Mouse (Mus musculus): ENCODE results near the gene Pbld1. TPM values are rescaled to one million over a fixed set of nuclear protein-coding genes. Genes with fewer than 3 reads are reported as not detected.

Gene Pbld1
- polyA plus RNA-seq, 1 experiment, result 4.7 TPM

DNA sequence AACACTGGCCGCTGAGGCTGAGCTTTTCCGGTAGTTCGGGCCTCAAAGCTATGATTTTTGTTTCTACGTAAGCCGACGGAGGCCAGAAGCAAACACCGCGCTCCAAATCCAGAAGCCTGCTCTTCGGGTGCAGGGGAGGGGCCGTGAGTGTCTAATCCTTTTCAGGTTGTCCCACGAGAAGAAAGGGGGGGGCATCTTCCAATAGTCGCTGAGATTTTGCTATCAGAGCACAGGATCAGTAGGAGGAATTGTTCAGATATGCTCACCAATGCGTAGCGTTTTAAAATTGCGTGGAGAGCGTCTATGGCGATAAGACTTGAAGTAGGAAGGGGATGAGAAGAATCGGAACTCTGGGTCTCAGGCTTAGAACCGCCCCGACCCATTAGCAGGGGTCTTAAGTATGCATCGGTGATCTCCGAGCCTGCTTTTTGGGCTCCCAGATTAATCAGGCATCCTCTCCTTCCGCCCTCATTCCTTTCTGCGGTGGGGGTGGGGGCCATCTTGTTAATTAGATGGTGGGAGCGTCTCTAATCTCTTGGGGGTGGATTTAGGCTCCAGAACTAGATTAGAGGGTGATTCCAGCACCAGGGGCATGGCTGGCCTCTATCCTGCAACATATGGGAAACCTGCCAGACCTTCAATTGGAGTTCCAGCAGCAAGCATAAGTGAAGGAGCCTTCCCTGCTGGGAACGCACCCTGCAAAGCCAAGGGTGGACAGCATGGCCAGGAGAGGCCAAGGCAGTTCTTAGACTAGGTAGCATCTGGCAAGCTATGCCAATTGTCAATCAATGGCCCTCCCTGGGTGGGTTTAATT is 30.0 kb downstream of the Pbld1 start:
- H3K36me3 ChIP-seq (ENCODE audit: control insufficient read depth, insufficient read depth, low read length), result no peaks in the 10 kb centered on the region
- peaks cover 2% of the 10 kb centered on the region; the same call in 1 of the 2 replicates for H3K4me1 ChIP-seq (ENCODE audit: control insufficient read depth, insufficient read depth, insufficient read length, low read length)
- no peaks in the 10 kb centered on the region; the same call in 1 of the 2 replicates for H3K27me3 ChIP-seq (ENCODE audit: control insufficient read depth, insufficient read depth, low read length)
- no peak for TF ChIP-seq POLR2A (IDR thresholded peaks at IDR 0.05; ENCODE audit: low read depth, low read length)
- no peak for TF ChIP-seq CTCF (IDR thresholded peaks at IDR 0.05; ENCODE audit: extremely low read depth, insufficient read length, insufficient replicate concordance, low read depth, low read length)
- H3K27ac ChIP-seq (ENCODE audit: insufficient read depth, low read depth, low read length), result no peak overlapping the region
- H3K4me3 ChIP-seq (ENCODE audit: low read depth, low read length), result peak overlapping the region; percentile 32
- WGBS, result 13% methylated on average over 26 of the region's 26 CpGs

- H3K27me3 ChIP-seq (ENCODE audit: control insufficient read depth, insufficient read depth, low read length), result no peaks in the 10 kb centered on the region; the same call in 1 of the 2 replicates
- WGBS, result 47% methylated on average over 7 of the region's 7 CpGs
- no peak overlapping the region for H3K4me3 ChIP-seq (ENCODE audit: low read depth, low read length)
- H3K27ac ChIP-seq (ENCODE audit: insufficient read depth, low read depth, low read length), result no peak overlapping the region
- TF ChIP-seq CTCF (IDR thresholded peaks at IDR 0.05; ENCODE audit: extremely low read depth, insufficient read length, insufficient replicate concordance, low read depth, low read length) (no peak), POLR2A (IDR thresholded peaks at IDR 0.05; ENCODE audit: low read depth, low read length) (no peak)
- H3K36me3 ChIP-seq (ENCODE audit: control insufficient read depth, insufficient read depth, low read length), result no peaks in the 10 kb centered on the region
- H3K4me1 ChIP-seq (ENCODE audit: control insufficient read depth, insufficient read depth, insufficient read length, low read length), result no peaks in the 10 kb centered on the region
Measured at GRCm38 (mm10) chr10:63091915-63092314, 32.0 kb downstream of the Pbld1 start.

- Histone ChIP-seq H3K36me3 (ENCODE audit: control insufficient read depth, insufficient read depth, low read length) (no peaks in the 10 kb centered on the region), H3K27ac (ENCODE audit: insufficient read depth, low read depth, low read length) (no peak overlapping the region), H3K4me3 (ENCODE audit: low read depth, low read length) (no peak overlapping the region), H3K4me1 (ENCODE audit: control insufficient read depth, insufficient read depth, insufficient read length, low read length) (no peaks in the 10 kb centered on the region), H3K27me3 (ENCODE audit: control insufficient read depth, insufficient read depth, low read length) (peaks cover 2% of the 10 kb centered on the region; the same call in 1 of the 2 replicates)
- WGBS, result 76% methylated on average over 10 of the region's 10 CpGs
- TF ChIP-seq POLR2A (IDR thresholded peaks at IDR 0.05; ENCODE audit: low read depth, low read length) (no peak), CTCF (IDR thresholded peaks at IDR 0.05; ENCODE audit: extremely low read depth, insufficient read length, insufficient replicate concordance, low read depth, low read length) (no peak)
Measured at GRCm38 (mm10) chr10:63092616-63093550, 32.9 kb downstream of the Pbld1 start.

DNA sequence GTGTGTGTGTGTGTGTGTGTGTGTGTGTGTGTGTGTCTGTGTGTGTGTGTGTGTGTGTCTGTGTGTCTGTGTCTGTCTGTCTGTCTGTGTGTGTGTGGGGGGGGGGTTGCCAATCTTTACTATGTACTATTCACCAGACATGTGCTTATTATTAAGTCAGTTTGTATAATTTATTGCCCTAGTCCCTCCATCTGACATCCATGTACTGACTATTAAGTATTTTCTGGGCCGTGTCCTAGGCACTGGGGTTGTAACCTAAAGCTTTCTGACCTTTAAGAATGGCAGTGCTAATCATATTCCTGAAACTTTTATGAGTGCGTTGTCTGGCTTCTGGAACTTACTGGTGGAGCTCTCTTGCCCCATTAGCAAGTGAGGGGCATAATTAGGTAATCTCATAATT is 36.8 kb downstream of the Pbld1 start:
- no peak overlapping the region for H3K27ac ChIP-seq (ENCODE audit: insufficient read depth, low read depth, low read length)
- H3K36me3 ChIP-seq (ENCODE audit: control insufficient read depth, insufficient read depth, low read length), result no peaks in the 10 kb centered on the region
- TF ChIP-seq CTCF (IDR thresholded peaks at IDR 0.05; ENCODE audit: extremely low read depth, insufficient read length, insufficient replicate concordance, low read depth, low read length), result no peak
- H3K27me3 ChIP-seq (ENCODE audit: control insufficient read depth, insufficient read depth, low read length), result peaks cover 21% of the 10 kb centered on the region
- no peak overlapping the region for H3K4me3 ChIP-seq (ENCODE audit: low read depth, low read length)
- H3K4me1 ChIP-seq (ENCODE audit: control insufficient read depth, insufficient read depth, insufficient read length, low read length), result peaks cover 3% of the 10 kb centered on the region
- WGBS, result 58% methylated on average over 2 of the region's 2 CpGs

DNA sequence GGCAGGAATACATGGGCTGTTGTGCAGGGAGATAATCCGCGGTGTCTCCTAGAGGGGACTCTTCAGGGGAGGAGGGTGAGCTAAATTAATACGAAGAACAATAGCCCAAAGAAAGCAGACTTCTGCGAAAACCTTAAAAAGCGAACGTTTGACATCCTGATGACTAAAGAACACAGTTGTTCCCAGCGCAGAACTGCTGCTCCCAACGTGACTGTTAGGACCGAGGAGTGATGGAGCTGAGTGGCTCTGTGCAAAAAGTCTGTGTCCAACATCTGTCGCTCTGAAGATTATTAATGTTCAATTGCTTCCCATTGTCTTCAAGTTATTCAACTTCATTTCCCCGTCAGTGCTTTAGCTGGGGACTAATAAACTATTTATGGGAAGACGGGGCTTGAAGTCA is 38.2 kb downstream of the Pbld1 start:
- Histone ChIP-seq H3K4me1 (ENCODE audit: control insufficient read depth, insufficient read depth, insufficient read length, low read length) (peaks cover 3% of the 10 kb centered on the region), H3K27me3 (ENCODE audit: control insufficient read depth, insufficient read depth, low read length) (peaks cover 21% of the 10 kb centered on the region), H3K36me3 (ENCODE audit: control insufficient read depth, insufficient read depth, low read length) (no peaks in the 10 kb centered on the region), H3K4me3 (ENCODE audit: low read depth, low read length) (no peak overlapping the region), H3K27ac (ENCODE audit: insufficient read depth, low read depth, low read length) (no peak overlapping the region)
- WGBS, result 72% methylated on average over 12 of the region's 12 CpGs
- TF ChIP-seq POLR2A (IDR thresholded peaks at IDR 0.05; ENCODE audit: low read depth, low read length) (no peak), CTCF (IDR thresholded peaks at IDR 0.05; ENCODE audit: extremely low read depth, insufficient read length, insufficient replicate concordance, low read depth, low read length) (no peak)

DNA sequence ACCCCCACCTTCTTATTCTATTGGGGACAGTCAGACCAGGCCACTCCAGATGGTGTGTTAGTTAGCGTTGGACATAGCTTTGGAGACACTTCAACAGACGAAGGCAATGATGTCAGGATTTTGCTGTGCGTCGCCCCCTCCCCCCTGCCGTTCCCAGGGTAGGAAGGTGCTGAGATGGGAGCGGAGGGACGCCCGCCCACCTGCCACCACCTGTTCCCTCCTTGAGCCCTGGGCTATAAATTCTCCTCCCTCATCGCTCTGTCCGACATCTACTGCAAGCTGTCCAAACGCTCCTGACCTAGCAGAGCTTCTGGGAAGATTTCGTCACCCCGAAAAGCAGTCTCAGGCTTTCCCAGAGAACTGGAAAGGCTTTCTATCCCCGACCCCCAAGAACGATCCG is 39.6 kb downstream of the Pbld1 start, which contains the start of gene Atoh7:
Gene Atoh7 (plus strand): TSS at position 131 of the 400 bp plus-strand sequence.
- TF ChIP-seq POLR2A (IDR thresholded peaks at IDR 0.05; ENCODE audit: low read depth, low read length), result no peak
- no peak for TF ChIP-seq CTCF (IDR thresholded peaks at IDR 0.05; ENCODE audit: extremely low read depth, insufficient read length, insufficient replicate concordance, low read depth, low read length)
- H3K36me3 ChIP-seq (ENCODE audit: control insufficient read depth, insufficient read depth, low read length), result no peaks in the 10 kb centered on the region
- peaks cover 21% of the 10 kb centered on the region for H3K27me3 ChIP-seq (ENCODE audit: control insufficient read depth, insufficient read depth, low read length)
- peak within 1 kb of the TSS; percentile 61 for H3K4me3 ChIP-seq (ENCODE audit: low read depth, low read length)
- H3K27ac ChIP-seq (ENCODE audit: insufficient read depth, low read depth, low read length), result no peak within 1 kb of the TSS
- H3K4me1 ChIP-seq (ENCODE audit: control insufficient read depth, insufficient read depth, insufficient read length, low read length), result peaks cover 3% of the 10 kb centered on the region
- WGBS, result 17% methylated on average over 16 of the region's 16 CpGs
